Mouse (Mus musculus) G1E (cell line): Measurements from ENCODE around the gene Il12rb1.

Experiments
- CTCF ChIP-seq: IDR thresholded peaks from 2 replicates; pipeline ENCODE4 v1.5.1; 2012; ENCODE audit warnings: low read depth, low read length, inconsistent platforms, mixed read lengths
- TAL1 ChIP-seq: conservative IDR thresholded peaks from 2 replicates; pipeline ENCODE4 v1.6.1; 2012; ENCODE audit warnings: low read depth, low read length, inconsistent platforms, mixed read lengths

- TF ChIP-seq CTCF (no peak), TAL1 (no peak)
Observed at GRCm38 (mm10) chr8:70834071-70834470, 25.8 kb downstream of the Il12rb1 start.
